Mouse (Mus musculus): ENCODE measurements at regions not wholly inside any gene's neighbourhood (a gene's known extent, or its start where the extent isn't known, plus 50 kb on each side); places are given as distances from the start of the nearest gene placed in this dataset.

DNA sequence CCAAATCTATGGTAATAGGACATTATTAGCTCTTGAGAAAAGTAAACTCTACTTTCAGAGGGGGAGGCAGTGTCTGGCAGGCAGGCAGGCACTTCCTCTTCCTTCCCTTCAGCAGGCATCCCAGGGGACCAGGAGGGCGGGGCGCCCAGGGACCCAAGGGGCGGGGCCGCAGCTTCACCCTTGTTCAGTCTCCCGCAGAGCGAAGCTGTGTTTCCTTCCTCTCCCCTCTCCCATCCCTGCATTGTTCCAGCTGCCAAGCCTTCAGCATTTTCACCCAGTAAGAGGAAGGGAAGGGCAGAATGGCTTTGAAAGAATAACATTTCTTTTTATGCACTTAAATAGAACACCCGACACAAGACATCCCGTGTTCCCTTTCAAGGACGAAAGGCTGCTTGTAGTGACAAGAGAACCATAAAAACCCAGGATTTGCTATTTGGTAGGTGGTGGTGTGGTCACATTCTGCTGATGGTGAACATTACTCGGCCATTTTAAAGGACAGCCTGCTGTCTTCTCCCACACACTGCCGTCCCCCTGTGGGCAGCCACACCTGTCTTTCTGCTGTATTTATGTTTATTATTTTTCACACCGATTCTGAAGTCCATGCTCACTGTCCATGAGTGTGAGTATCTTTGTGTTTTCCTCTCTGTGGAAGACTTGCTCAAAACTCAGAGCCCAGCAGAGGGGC lies 134.9 kb downstream of the Btg1 start:
- TF ChIP-seq CTCF (IDR thresholded peaks at IDR 0.05; ENCODE audit: low read depth, low read length) (no peak), POLR2A (IDR thresholded peaks at IDR 0.05; ENCODE audit: extremely low read depth, insufficient read depth, low read length) (no peak)

All from liver, adult 2 months (tissue).